Mouse (Mus musculus) kidney, adult 2 months (tissue): ENCODE data around the gene Fhl2. TPM values are rescaled to one million over a fixed set of nuclear protein-coding genes. Genes with fewer than 3 reads are reported as not detected.
A peak's percentile ranks its signal among the peaks of the same experiment; 100 is the strongest.

Experiments used
- DNase-seq: peaks from one replicate; pipeline ENCODE4 v3.0.0; 2021
- H3K27ac ChIP-seq: fragments of 200-500 bp; 2 replicates; pipeline ENCODE4 v1.5.1; 2012; ENCODE audit warnings: low read depth, low read length, control low read depth, inconsistent platforms; ENCODE audit not compliant: insufficient read depth
- H3K27me3 ChIP-seq: fragments of 200-500 bp; replicated peaks from 2 replicates; pipeline ENCODE4 v1.6.1; 2012; ENCODE audit warnings: mild to moderate bottlenecking, moderate library complexity, low read length, inconsistent platforms; ENCODE audit not compliant: control insufficient read depth, insufficient read depth
- H3K36me3 ChIP-seq: fragments of 200-500 bp; 2 replicates; pipeline ENCODE4 v1.6.1; 2012; ENCODE audit warnings: mild to moderate bottlenecking, moderate library complexity, low read length, inconsistent platforms; ENCODE audit not compliant: control insufficient read depth, insufficient read depth
- H3K4me1 ChIP-seq: fragments of 200-500 bp; 2 replicates; pipeline ENCODE4 v1.6.1; 2011; ENCODE audit warnings: low read length; ENCODE audit not compliant: control insufficient read depth, insufficient read depth
- H3K4me3 ChIP-seq: fragments of 200-500 bp; 2 replicates; pipeline ENCODE4 v1.5.1; 2011; ENCODE audit warnings: mild to moderate bottlenecking, low read depth, low read length, control low read depth; ENCODE audit not compliant: insufficient read depth
- CTCF ChIP-seq: fragments of 200-500 bp; conservative IDR thresholded peaks from 2 replicates; pipeline ENCODE4 v1.5.1; 2011; ENCODE audit warnings: low read depth, mild to moderate bottlenecking, control low read depth, low read length, moderate library complexity, mixed read lengths; ENCODE audit not compliant: insufficient read depth, insufficient read length
- POLR2A ChIP-seq: fragments of 200-500 bp; IDR thresholded peaks from one replicate; pipeline ENCODE4 v1.6.1; 2011; ENCODE audit warnings: low read depth, low read length, control low read depth
- WGBS: fragments of 180-500 bp; shearing (Covaris S2); methylation state at CpG from one replicate; pipeline ENCODE4 v1.1.7; 2018; 5-methylcytosine and 5-hydroxymethylcytosine counted together
- polyA plus RNA-seq: library from polyadenylated mRNA; depleted of rRNA; stranded (reverse); fragments of >200 nt; gene quantifications from 2 replicates; pipeline ENCODE4 v1.2.3, GENCODE M21; 2012

Fhl2 gene
- polyA plus RNA-seq, 1 experiment, result 48.1 TPM

GRCm38 (mm10) chr1:43224943-43225342, 28.2 kb upstream of the Fhl2 start:
- H3K36me3 ChIP-seq, result no peaks in the 10 kb centered on the region
- peak overlapping the region; percentile 97 for H3K27ac ChIP-seq
- H3K4me1 ChIP-seq, result peaks cover 13% of the 10 kb centered on the region
- H3K4me3 ChIP-seq, result no peak overlapping the region
- DNase-seq, result peak; percentile 90
- TF ChIP-seq POLR2A, result no peak
- TF ChIP-seq CTCF, result no peak
- no peaks in the 10 kb centered on the region for H3K27me3 ChIP-seq
- 32% methylated on average over 4 of the region's 4 CpGs for WGBS

- Histone ChIP-seq H3K4me1 (peaks cover 13% of the 10 kb centered on the region), H3K27me3 (no peaks in the 10 kb centered on the region), H3K36me3 (no peaks in the 10 kb centered on the region), H3K27ac (peak overlapping the region; percentile 94), H3K4me3 (no peak overlapping the region)
- TF ChIP-seq CTCF (no peak), POLR2A (no peak)
- whole genome bisulfite sequencing, result 19% methylated on average over 2 of the region's 2 CpGs
- DNase-seq, result peak; percentile 52
Observed at GRCm38 (mm10) chr1:43224171-43224570, 27.4 kb upstream of the Fhl2 start.

- H3K4me3 ChIP-seq, result no peak overlapping the region
- peaks cover 13% of the 10 kb centered on the region for H3K4me1 ChIP-seq
- 61% methylated on average over 5 of the region's 5 CpGs for whole genome bisulfite sequencing
- no peak for TF ChIP-seq CTCF
- no peak for TF ChIP-seq POLR2A
- no peaks in the 10 kb centered on the region for H3K27me3 ChIP-seq
- peak; percentile 42 for DNase-seq
- H3K27ac ChIP-seq, result no peak overlapping the region
- H3K36me3 ChIP-seq, result no peaks in the 10 kb centered on the region
Observed at GRCm38 (mm10) chr1:43223097-43223496, 26.3 kb upstream of the Fhl2 start.

- WGBS, result 58% methylated on average over 3 of the region's 3 CpGs
Observed at GRCm38 (mm10) chr1:43218016-43218680, 21.4 kb upstream of the Fhl2 start.

GRCm38 (mm10) chr1:43215601-43216000, 18.8 kb upstream of the Fhl2 start:
- H3K4me1 ChIP-seq, result no peaks in the 10 kb centered on the region
- no peaks in the 10 kb centered on the region for H3K36me3 ChIP-seq
- WGBS, result 57% methylated on average over 3 of the region's 3 CpGs
- TF ChIP-seq POLR2A (no peak), CTCF (no peak)
- DNase-seq, result no peak
- no peaks in the 10 kb centered on the region for H3K27me3 ChIP-seq
- peak overlapping the region; percentile 12; the same call in 1 of the 2 replicates for H3K27ac ChIP-seq
- no peak overlapping the region for H3K4me3 ChIP-seq

More at GRCm38 (mm10) chr1:43218016-43218680, 21.4 kb upstream of the Fhl2 start:
- peak overlapping the region; percentile 80 for H3K27ac ChIP-seq
- peak; percentile 60 for DNase-seq
- no peaks in the 10 kb centered on the region for H3K4me1 ChIP-seq
- TF ChIP-seq POLR2A (no peak), CTCF (no peak)
- H3K36me3 ChIP-seq, result no peaks in the 10 kb centered on the region
- no peak overlapping the region for H3K4me3 ChIP-seq
- H3K27me3 ChIP-seq, result no peaks in the 10 kb centered on the region

GRCm38 (mm10) chr1:43211274-43211673, 14.5 kb upstream of the Fhl2 start:
- TF ChIP-seq POLR2A (no peak), CTCF (no peak)
- Histone ChIP-seq H3K4me1 (no peaks in the 10 kb centered on the region), H3K27me3 (no peaks in the 10 kb centered on the region), H3K36me3 (no peaks in the 10 kb centered on the region), H3K27ac (no peak overlapping the region), H3K4me3 (no peak overlapping the region)
- no peak for DNase-seq
- 29% methylated on average over 1 of the region's 1 CpGs for WGBS

GRCm38 (mm10) chr1:43210285-43210684, 13.5 kb upstream of the Fhl2 start:
- Histone ChIP-seq H3K36me3 (no peaks in the 10 kb centered on the region), H3K27ac (no peak overlapping the region), H3K27me3 (no peaks in the 10 kb centered on the region), H3K4me3 (no peak overlapping the region), H3K4me1 (no peaks in the 10 kb centered on the region)
- no peak for TF ChIP-seq CTCF
- no peak for TF ChIP-seq POLR2A
- 88% methylated on average over 9 of the region's 9 CpGs for WGBS
- no peak for DNase-seq

DNA sequence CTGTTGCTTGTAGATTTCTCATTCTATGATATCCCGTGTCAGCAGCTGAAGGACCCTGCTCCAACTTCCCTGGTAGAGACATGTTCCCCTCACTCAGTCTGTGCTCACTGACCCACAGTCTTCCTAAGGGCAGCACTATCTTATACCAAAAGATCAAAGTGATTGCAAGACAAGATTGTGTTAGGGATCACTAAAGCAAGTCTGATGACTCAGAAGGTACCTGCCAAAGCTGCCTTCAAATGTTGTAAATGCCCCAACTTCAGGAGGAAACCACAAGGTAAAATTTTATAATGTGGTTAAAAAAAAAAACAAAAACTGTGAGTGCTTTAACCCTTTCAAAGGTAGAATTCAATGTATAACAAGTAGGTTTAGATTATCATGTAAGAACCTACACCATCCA, 10.4 kb upstream of the Fhl2 start:
- 95% methylated on average over 1 of the region's 1 CpGs for WGBS
- no peak for TF ChIP-seq CTCF
- no peak for TF ChIP-seq POLR2A
- no peak for DNase-seq
- Histone ChIP-seq H3K4me1 (no peaks in the 10 kb centered on the region), H3K27me3 (no peaks in the 10 kb centered on the region), H3K4me3 (no peak overlapping the region), H3K27ac (no peak overlapping the region), H3K36me3 (no peaks in the 10 kb centered on the region)
